Mouse (Mus musculus) frontal cortex, postnatal 10 days (tissue): Measurements from ENCODE around the gene Vapb.

ENCODE experiments used
- DNase-seq, 2 experiments: peaks; one replicate each; pipeline ENCODE4 v3.0.0; 2022; ENCODE audit warnings: low spot score in 2 of 2, mixed read lengths in 1 of 2

Vapb gene

DNA sequence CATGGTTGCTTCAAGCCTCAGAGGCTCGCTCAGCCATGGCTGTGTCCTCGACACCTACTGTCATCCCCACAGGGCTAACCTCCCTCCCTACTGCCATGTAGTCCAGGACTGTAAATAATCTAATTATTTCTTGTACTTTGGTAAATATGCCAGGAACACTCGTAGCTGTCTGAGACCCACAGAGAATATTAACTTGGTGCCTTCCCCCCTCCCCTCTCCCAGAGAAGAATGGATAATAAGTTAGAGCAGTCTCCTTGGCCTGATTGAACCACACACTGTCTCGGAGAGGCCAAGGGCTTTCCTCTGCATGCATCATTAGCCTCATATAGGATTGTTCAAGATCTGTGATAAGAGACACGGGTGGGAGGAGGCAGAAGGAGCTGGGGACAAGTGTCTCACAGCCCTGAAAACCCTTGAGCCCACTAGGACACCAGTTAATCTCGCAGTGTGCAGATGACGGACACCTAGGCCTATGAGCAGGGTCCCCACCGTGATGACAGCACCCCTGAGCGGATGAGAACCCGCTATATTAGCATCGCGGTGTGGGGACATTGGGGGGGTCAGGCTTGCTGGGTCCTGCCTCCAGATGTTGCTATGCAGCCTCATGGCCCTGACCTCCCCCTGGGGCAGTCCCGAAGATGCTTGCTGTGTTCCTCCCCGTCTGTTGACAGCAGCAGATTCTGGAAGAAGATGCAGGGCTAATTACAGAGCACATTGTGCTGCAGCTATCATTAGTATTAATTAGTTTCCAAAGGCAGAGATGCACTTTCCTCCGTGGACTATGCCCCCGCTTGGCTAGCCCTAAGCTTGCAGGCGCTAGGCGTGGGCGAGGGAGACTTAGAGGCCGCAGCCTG is 54.8 kb downstream of the Vapb start:
- DNase-seq = no peak

GRCm38 (mm10) chr2:173794018-173794417 is 56.7 kb downstream of the Vapb start:
- no peak for DNase-seq

GRCm38 (mm10) chr2:173794531-173795510 is 57.5 kb downstream of the Vapb start:
- no peak for DNase-seq

DNA sequence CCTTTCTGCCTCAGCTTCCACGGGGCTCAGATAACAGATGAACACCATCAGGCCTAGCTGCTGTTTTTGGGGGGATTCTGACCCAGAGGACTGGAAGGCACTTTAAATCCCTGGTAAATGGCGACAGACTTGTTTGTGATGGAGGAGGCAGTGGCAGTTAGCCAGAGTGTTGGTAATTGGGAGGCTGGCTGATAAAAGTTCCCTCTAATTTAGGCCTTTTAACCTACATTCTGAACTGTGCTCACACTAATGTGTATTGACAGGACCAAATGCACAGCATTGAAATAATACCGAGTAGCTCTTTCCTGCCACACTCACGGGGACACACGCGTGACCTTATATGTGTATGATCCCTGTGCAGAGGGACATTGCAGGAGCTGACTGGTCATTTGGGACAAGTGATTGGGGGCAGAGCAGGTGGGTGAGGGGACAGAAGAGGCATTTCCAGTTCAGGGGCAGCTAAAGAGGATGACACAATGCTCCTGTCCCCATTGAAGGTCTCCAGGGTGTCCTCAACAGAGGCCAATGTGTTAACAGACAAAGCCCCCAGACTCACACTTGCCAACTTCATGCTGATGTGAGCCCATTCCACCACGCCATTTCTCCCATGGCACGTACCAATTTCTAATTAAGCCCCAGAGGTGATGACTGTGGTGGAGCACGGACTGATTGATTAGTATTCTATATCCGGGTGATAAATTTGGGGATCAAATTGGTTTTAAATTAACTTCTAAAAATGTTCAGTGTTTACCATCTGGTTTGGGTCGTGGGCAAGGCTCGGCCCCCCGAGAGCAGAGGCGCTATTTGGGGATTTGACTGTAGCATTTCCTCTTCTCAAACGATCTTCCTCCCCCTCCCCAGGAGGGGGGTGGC is 58.7 kb downstream of the Vapb start:
- DNase-seq = no peak

GRCm38 (mm10) chr2:173796674-173796963 is 59.3 kb downstream of the Vapb start:
- DNase-seq = no peak

- no peak for DNase-seq
Observed at GRCm38 (mm10) chr2:173799513-173799912, 62.2 kb downstream of the Vapb start.

DNA sequence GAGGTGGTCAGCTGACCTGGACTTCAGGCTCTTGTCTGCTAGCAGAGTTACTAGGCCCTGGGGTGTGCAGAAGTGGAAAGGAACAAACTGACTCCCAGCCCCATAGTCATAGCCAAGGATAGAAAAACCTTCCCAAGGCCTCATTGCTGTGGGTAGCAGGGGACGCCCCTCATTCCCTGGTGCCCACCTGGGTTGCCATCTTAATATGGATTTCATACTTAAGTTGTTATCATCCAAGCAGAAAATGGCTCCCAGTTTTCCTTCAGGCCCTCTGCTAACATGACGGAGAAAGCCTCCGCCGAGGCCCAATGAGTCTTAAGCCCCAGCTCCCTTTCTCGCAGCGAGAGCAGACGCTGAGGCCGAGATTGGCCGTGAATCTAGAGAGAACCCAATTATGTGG is 63.3 kb downstream of the Vapb start:
- DNase-seq = no peak

DNA sequence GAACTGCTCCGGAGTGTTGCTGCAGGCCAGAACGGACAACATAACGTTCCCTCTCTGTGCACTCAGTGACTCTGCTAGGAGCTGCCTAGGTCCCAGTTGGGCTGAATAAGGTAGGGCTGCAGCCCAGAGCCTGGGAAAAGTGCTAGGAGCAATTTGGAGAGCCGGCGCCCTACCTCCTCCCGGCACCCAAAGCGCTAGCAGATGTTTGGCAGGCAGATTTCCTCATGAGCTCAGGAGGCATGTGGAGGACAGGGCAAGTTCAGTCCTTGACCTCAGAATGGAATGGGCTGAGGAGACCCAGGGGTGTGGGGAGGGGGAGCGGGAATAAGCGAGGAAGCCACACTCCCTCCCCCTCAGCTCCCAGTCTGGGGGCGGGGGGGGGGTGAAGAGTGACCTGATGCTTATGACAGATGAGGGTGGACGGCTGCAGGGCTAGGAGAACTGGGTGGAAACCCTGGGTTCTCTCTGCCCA is 64.1 kb downstream of the Vapb start:
- no peak for DNase-seq

DNA sequence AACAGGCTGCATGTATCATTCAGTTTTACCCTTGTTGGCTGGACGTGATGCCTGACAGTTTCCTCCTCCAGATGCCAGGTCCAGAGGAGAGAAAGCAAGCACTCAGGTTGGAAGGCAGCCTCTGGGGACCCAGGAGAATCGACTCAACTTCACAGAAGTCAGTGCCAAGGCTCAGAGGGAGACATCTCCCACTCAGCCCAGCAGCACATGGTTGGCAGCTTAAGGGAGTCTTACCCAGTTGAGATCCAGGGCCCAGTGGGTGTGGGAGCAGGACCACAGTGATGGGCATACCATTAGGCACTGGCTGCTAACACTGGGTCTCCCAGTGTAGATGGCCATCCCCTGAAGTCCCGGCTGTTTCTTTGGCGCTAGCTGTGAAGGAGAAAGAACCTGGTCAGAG is 64.9 kb downstream of the Vapb start:
- DNase-seq = no peak

DNA sequence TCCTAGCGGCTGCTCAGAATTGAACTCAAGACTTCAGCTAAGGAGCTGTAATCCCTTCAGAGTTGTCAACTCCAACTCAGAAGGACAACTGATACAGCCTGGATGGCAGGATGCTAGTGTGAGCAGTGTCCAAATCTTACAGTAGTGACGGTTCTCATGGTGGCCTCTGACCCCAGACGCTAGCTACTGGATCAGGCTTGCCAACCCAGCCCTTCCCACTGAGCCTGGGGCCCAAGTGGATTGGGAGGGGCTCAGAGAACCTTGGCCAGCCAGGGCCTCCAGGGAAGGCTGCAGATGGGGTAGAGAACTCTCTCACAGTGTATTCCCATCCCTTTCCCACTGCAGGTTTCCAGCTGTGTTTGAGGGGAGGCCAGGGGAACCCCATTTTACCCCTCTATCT is 65.6 kb downstream of the Vapb start:
- DNase-seq = no peak

DNA sequence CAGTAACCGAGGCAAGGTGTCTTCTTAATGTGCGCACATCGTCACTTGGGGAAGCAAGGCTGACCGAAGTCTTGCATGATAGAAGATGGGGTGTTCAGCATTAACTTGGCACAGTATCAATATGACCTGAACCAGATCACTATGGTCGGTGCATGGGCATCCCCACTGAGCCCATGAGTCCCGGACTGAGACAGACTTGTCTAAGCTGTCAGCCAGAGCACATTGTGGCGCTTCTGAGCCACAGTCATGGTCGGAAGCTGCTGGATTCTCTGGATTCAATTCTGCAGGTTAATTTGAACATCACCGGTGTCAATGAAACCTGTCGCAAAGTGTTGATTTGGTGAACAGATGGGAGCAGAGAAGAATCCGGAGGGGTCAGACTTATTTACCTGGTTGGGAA is 66.5 kb downstream of the Vapb start:
- no peak for DNase-seq

DNA sequence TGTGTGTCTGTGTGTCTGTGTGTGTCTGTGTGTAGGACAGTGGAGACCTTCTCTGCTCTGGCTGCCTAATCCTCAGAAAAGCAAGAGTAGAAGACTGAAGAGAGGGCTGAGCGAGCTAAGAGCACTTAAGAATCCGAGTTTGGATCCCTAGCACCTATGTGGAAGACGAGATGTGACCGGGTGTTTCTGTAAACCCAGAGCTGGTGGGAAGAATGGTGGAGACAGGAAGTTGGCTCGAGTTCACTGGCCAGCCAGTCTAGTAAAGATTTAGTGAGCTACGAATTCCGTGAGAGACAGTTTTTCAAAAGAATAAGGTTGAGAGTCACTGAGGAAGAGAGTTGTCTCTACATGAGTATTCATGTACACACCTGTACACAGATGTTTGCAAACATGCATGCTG is 69.3 kb downstream of the Vapb start:
- no peak for DNase-seq

- DNase-seq = no peak
Observed at GRCm38 (mm10) chr2:173808942-173809341, 71.6 kb downstream of the Vapb start.

- no peak for DNase-seq
Observed at GRCm38 (mm10) chr2:173810036-173810850, 72.9 kb downstream of the Vapb start.

DNA sequence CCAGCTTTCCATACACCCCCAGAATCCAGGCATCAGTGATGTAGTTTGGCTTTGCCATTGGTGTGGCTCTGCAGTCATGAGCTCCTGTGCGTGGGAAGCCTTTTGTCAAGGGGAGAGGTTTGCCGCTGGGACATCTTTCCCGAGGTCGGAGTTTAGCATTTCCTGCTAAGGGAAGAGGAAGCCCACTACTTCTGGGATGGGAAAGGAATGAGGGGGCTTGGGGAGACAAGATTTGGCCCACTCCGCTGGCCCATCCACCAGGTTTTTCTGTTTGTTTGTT is 73.5 kb downstream of the Vapb start:
- no peak for DNase-seq

DNA sequence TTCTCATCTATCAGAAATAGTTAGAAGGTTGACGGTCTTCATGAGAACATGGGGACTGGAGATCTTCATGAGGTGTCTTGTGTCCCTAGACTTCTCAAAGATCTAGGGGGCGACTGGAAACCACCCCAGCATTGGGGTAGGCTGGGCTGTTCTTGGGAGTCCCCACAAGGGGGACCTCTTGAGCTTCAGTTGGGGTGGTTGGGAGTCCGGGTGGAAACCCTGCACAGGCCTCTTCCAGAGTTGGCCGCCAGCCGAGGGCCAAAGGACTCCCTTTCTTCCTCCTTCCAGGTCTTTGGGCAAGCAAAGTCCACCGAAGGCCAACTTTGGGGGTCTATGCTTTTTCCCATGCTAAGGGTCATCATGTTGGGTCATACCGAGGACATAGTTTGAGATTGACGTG is 74.5 kb downstream of the Vapb start:
- DNase-seq = no peak

- no peak for DNase-seq
Observed at GRCm38 (mm10) chr2:173813071-173813470, 75.8 kb downstream of the Vapb start.

GRCm38 (mm10) chr2:173826287-173826686 is 89.0 kb downstream of the Vapb start:
- no peak for DNase-seq

GRCm38 (mm10) chr2:173827228-173827627 is 89.9 kb downstream of the Vapb start:
- DNase-seq = no peak

DNA sequence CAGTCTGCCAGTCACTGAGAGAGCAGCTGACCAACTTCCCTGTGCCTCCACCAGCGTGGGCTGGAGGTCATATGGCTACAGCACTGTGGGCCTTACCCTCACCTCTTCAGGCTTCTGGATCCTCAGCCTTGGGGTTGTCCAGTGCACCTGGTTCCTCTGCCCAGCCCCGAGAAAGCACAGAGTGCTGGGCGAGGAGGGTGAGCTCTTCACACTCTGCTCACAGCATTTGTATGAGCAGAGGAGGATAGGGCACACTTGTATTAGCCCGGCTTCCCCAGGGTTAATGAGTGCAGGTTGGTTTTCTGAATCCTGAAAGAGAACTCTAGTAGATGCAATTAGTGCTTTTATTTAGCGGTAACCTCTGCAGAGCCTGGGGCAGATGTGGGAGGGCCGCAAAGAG is 90.8 kb downstream of the Vapb start:
- no peak for DNase-seq

DNA sequence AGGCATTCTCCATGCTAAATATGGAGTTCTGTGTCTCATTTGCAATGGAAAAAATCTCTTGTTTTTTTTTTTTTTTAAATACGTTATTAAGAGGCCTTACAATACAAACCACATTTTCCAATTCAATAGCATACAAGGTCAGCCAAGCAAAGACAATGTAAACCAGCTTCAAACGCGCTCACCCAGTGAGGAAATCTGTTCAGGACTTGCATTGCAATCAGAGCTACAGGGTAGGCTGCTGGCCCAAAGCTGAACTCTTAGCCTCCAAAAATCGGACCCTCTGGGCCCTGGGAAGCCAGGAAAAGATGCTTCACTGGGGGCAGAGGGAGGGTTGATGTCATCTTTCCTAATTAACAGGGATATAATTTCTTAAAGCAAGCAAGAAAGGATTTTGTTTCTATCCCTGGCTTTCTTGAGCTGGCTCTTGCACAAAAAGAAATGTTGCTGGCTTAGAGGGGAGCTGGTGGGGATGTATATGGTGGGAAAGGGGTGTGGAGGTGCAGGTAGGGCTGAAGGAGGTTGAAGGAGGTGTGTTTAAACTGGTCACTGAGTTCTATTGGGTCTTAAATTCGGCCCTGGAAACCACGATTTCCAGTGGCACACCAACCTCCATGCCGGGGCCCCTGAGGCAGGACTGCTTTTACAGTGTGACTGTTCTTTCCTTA is 95.6 kb downstream of the Vapb start:
- no peak for DNase-seq
